21 mouse cellular contexts compared by ENCODE assay signal in the genomic region with DNA sequence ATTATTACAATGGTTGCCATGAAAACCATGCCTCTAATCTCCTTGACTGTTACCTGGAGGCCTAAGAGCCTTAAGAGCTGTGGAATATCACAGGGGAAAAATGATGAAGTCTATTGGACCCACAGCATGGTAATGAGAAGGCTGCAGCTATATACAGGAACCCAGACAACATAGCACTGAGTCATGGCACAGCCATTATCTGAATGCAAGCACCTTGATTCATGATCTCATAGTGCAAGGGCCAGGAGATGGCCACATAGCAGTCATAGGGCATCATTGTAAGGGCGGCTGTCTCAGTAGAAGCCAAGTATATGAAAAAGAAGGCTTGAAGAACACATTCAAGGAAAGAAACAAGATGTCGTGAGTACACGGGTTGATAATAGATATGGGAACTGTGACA. TPM values are rescaled to one million over a fixed set of nuclear protein-coding genes. Genes with fewer than 3 reads are reported as not detected.
DNase-seq lines count a peak whose midpoint lies in the region; ATAC-seq and TF ChIP-seq lines count a peak whose summit lies in the region.
"Had no signal": no experiment of that assay in that cellular context is flagged by ENCODE, and none has a peak within 500 bp of the region (broad histone marks: within the 10 kb centered on the region; RNA-seq: fewer than 3 reads in every experiment).

No protein-coding gene starts in this region.

- no peak overlapping the region for H3K4me2 ChIP-seq in intestine, postnatal 0 days (replicated peaks; ENCODE audit: low read depth)
- no peak overlapping the region for H3K4me2 ChIP-seq in intestine, embryonic 16.5 days (ENCODE audit: low read depth, low read length)
- H3K4me2 ChIP-seq in midbrain, postnatal 0 days (ENCODE audit: low read depth, low read length, poor library complexity, severe bottlenecking): no peak overlapping the region
- no peak overlapping the region for H3K4me2 ChIP-seq in midbrain, embryonic 14.5 days (ENCODE audit: low read length)
- H3K4me2 ChIP-seq: embryonic facial prominence, embryonic 13.5 days; embryonic facial prominence, embryonic 15.5 days; forebrain, embryonic 12.5 days had no signal

- no peak overlapping the region for H3K4me3 ChIP-seq in intestine, postnatal 0 days (ENCODE audit: low read depth, low read length)
- no peak overlapping the region for H3K4me3 ChIP-seq in intestine, embryonic 16.5 days (ENCODE audit: low read length)
- H3K4me3 ChIP-seq in midbrain, postnatal 0 days (ENCODE audit: low read depth, low read length): no peak overlapping the region
- H3K4me3 ChIP-seq in midbrain, embryonic 14.5 days (replicated peaks; ENCODE audit: low read depth, low read length): no peak overlapping the region
- no peak overlapping the region for H3K4me3 ChIP-seq in left cerebral cortex, adult 2 months
- H3K4me3 ChIP-seq: embryonic facial prominence, embryonic 13.5 days; embryonic facial prominence, embryonic 15.5 days; erythroblast, embryonic 14.5 days; forebrain, embryonic 10.5 days; forebrain, embryonic 12.5 days had no signal

- 85% methylated on average over 3 of the region's 3 CpGs for WGBS in intestine, postnatal 0 days
- WGBS in intestine, embryonic 16.5 days: 88% methylated on average over 3 of the region's 3 CpGs
- WGBS in midbrain, postnatal 0 days: 88% methylated on average over 3 of the region's 3 CpGs
- WGBS in midbrain, embryonic 14.5 days: 89% methylated on average over 3 of the region's 3 CpGs

- no peaks in the 10 kb centered on the region for H3K4me1 ChIP-seq in intestine, postnatal 0 days (replicated peaks; ENCODE audit: control insufficient read depth, insufficient read depth, low read length)
- no peaks in the 10 kb centered on the region for H3K4me1 ChIP-seq in intestine, embryonic 16.5 days (ENCODE audit: control insufficient read depth, insufficient read depth, low read length)
- no peaks in the 10 kb centered on the region for H3K4me1 ChIP-seq in midbrain, postnatal 0 days (ENCODE audit: insufficient read depth, low read length)
- H3K4me1 ChIP-seq in midbrain, embryonic 14.5 days (ENCODE audit: control insufficient read depth, insufficient read depth, low read length): no peaks in the 10 kb centered on the region
- H3K4me1 ChIP-seq: embryonic facial prominence, embryonic 13.5 days; embryonic facial prominence, embryonic 15.5 days; forebrain, embryonic 12.5 days had no signal

- no peaks in the 10 kb centered on the region for H3K36me3 ChIP-seq in intestine, postnatal 0 days (ENCODE audit: control insufficient read depth, insufficient read depth)
- H3K36me3 ChIP-seq in intestine, embryonic 16.5 days (ENCODE audit: control insufficient read depth, insufficient read depth, low read length): no peaks in the 10 kb centered on the region
- no peaks in the 10 kb centered on the region for H3K36me3 ChIP-seq in midbrain, postnatal 0 days (ENCODE audit: insufficient read depth, low read length)
- no peaks in the 10 kb centered on the region for H3K36me3 ChIP-seq in midbrain, embryonic 14.5 days (ENCODE audit: control insufficient read depth, insufficient read depth, low read length)
- H3K36me3 ChIP-seq: embryonic facial prominence, embryonic 13.5 days; embryonic facial prominence, embryonic 15.5 days; forebrain, embryonic 10.5 days; forebrain, embryonic 12.5 days had no signal

- intact Hi-C loops in left cerebral cortex, adult 2 months (cut with DNase I): no loop called here

- no peak overlapping the region for H3K27ac ChIP-seq in intestine, postnatal 0 days (ENCODE audit: low read depth, low read length)
- no peak overlapping the region for H3K27ac ChIP-seq in intestine, embryonic 16.5 days (ENCODE audit: low read length)
- H3K27ac ChIP-seq in midbrain, postnatal 0 days (ENCODE audit: low read depth, low read length): peak overlapping the region; percentile 43
- H3K27ac ChIP-seq in midbrain, embryonic 14.5 days (replicated peaks; ENCODE audit: low read depth, low read length): no peak overlapping the region
- H3K27ac ChIP-seq in left cerebral cortex, adult 2 months: no peak overlapping the region
- H3K27ac ChIP-seq: embryonic facial prominence, embryonic 13.5 days; embryonic facial prominence, embryonic 15.5 days; forebrain, embryonic 10.5 days; forebrain, embryonic 12.5 days had no signal

- H3K9ac ChIP-seq in intestine, postnatal 0 days (ENCODE audit: low read depth, low read length): no peak overlapping the region
- no peak overlapping the region for H3K9ac ChIP-seq in intestine, embryonic 16.5 days (ENCODE audit: low read depth, low read length)
- no peak overlapping the region for H3K9ac ChIP-seq in midbrain, postnatal 0 days (replicated peaks; ENCODE audit: low read length, poor library complexity, severe bottlenecking)
- H3K9ac ChIP-seq in midbrain, embryonic 14.5 days (replicated peaks; ENCODE audit: low read length): no peak overlapping the region
- H3K9ac ChIP-seq: embryonic facial prominence, embryonic 13.5 days; embryonic facial prominence, embryonic 15.5 days; forebrain, embryonic 12.5 days had no signal

- no peaks in the 10 kb centered on the region for H3K27me3 ChIP-seq in intestine, postnatal 0 days (replicated peaks; ENCODE audit: control insufficient read depth, insufficient read depth, low read length)
- H3K27me3 ChIP-seq in intestine, embryonic 16.5 days (replicated peaks; ENCODE audit: control insufficient read depth, insufficient read depth, low read length): no peaks in the 10 kb centered on the region
- no peaks in the 10 kb centered on the region for H3K27me3 ChIP-seq in midbrain, postnatal 0 days (ENCODE audit: insufficient read depth, low read length)
- no peaks in the 10 kb centered on the region for H3K27me3 ChIP-seq in midbrain, embryonic 14.5 days (ENCODE audit: control insufficient read depth, insufficient read depth, low read length)
- H3K27me3 ChIP-seq: embryonic facial prominence, embryonic 13.5 days; embryonic facial prominence, embryonic 15.5 days; forebrain, embryonic 12.5 days had no signal

- TF ChIP-seq CTCF in intestine, postnatal 0 days (IDR thresholded peaks at IDR 0.05; ENCODE audit: low read depth): no peak
- no peak for TF ChIP-seq CTCF in midbrain, postnatal 0 days (IDR thresholded peaks at IDR 0.05)
- TF ChIP-seq CTCF in left cerebral cortex, adult 2 months (IDR thresholded peaks at IDR 0.05): no peak

- DNase-seq in midbrain, postnatal 0 days (ENCODE audit: low spot score): no peak
- DNase-seq in midbrain, embryonic 14.5 days: no peak
- DNase-seq in left cerebral cortex, adult 2 months (ENCODE audit: extremely low spot score in 1 of 2, low spot score in 2 of 2): no peak
- DNase-seq: adrenal gland, adult 2 months; adrenal gland, postnatal 10 days; adrenal gland, postnatal 25 days; cerebellum, adult 11 months; cerebellum, adult 18-20 months; cerebellum, adult 8-10 months; cerebellum, adult 9-11 months; cerebellum, postnatal 14 days; cerebellum, postnatal 36 days; embryo, embryonic 11 days had no signal

- ATAC-seq in intestine, postnatal 0 days: peak; percentile 81
- no peak for ATAC-seq in intestine, embryonic 16.5 days
- no peak for ATAC-seq in midbrain, postnatal 0 days (ENCODE audit: low FRiP score)
- ATAC-seq in midbrain, embryonic 14.5 days (ENCODE audit: low FRiP score, low TSS enrichment): no peak
- ATAC-seq: forebrain, embryonic 14.5 days had no signal

- H3K9me3 ChIP-seq in intestine, postnatal 0 days (ENCODE audit: control insufficient read depth): no peaks in the 10 kb centered on the region
- no peaks in the 10 kb centered on the region for H3K9me3 ChIP-seq in intestine, embryonic 16.5 days (ENCODE audit: control insufficient read depth, low read length)
- H3K9me3 ChIP-seq in midbrain, postnatal 0 days (ENCODE audit: low read length): no peaks in the 10 kb centered on the region
- no peaks in the 10 kb centered on the region for H3K9me3 ChIP-seq in midbrain, embryonic 14.5 days (ENCODE audit: control insufficient read depth, low read length)
- H3K9me3 ChIP-seq: embryonic facial prominence, embryonic 13.5 days; embryonic facial prominence, embryonic 15.5 days; forebrain, embryonic 10.5 days; forebrain, embryonic 12.5 days had no signal

RNA-seq across cellular contexts. Expression of gene Foxo1, which starts 31.0 kb away (rescaled TPM):
- polyA plus RNA-seq in intestine, postnatal 0 days (2015; fragmentation: Nextera tagmentation; extraction: Ambion mirVana): 4.4 and 4.6 TPM in 2 replicates
- polyA plus RNA-seq in intestine, embryonic 16.5 days (2015; fragmentation: Nextera tagmentation; extraction: Ambion mirVana): 3.5 and 4.4 TPM in 2 replicates
- total RNA-seq in midbrain, postnatal 0 days (2014; rRNA removed): 5.8 and 8.3 TPM in 2 replicates
- polyA plus RNA-seq in midbrain, postnatal 0 days (2015; fragmentation: Nextera tagmentation; extraction: Ambion mirVana): 3.4 and 3.6 TPM in 2 replicates
- polyA plus RNA-seq in midbrain, embryonic 14.5 days (2014; fragmentation: Nextera tagmentation; extraction: Ambion mirVana): 3.3 and 4.3 TPM in 2 replicates
- total RNA-seq in left cerebral cortex, adult 2 months (2021): 10 to 100 TPM; 10.3 to 13.8 TPM
